Mouse (Mus musculus) hindlimb bud, embryonic 11.5 days (tissue): Measurements from ENCODE around the gene Plxna2.

Experiments
- DNase-seq: peaks from one replicate; pipeline ENCODE4 v3.0.0-alpha.2; 2012; ENCODE audit warnings: low read depth, low spot score; ENCODE audit errors: extremely low spot score

The Plxna2 gene

GRCm38 (mm10) chr1:194658459-194659160, 40.6 kb downstream of the Plxna2 start:
- DNase-seq = no peak

- no peak for DNase-seq
Measured at GRCm38 (mm10) chr1:194660426-194661119, 42.6 kb downstream of the Plxna2 start.

- no peak for DNase-seq
Measured at GRCm38 (mm10) chr1:194663021-194663420, 45.0 kb downstream of the Plxna2 start.

- DNase-seq = no peak
Measured at GRCm38 (mm10) chr1:194665715-194666114, 47.7 kb downstream of the Plxna2 start.

- no peak for DNase-seq
Measured at GRCm38 (mm10) chr1:194671783-194672524, 53.9 kb downstream of the Plxna2 start.

GRCm38 (mm10) chr1:194672525-194672894, 54.5 kb downstream of the Plxna2 start:
- DNase-seq = no peak

GRCm38 (mm10) chr1:194673229-194673628, 55.2 kb downstream of the Plxna2 start:
- no peak for DNase-seq

GRCm38 (mm10) chr1:194675106-194675890, 57.3 kb downstream of the Plxna2 start:
- no peak for DNase-seq

- DNase-seq = no peak
Measured at GRCm38 (mm10) chr1:194675891-194676200, 57.8 kb downstream of the Plxna2 start.

GRCm38 (mm10) chr1:194677878-194678277, 59.9 kb downstream of the Plxna2 start:
- no peak for DNase-seq

- DNase-seq = no peak
Measured at GRCm38 (mm10) chr1:194679147-194679546, 61.1 kb downstream of the Plxna2 start.

- no peak for DNase-seq
Measured at GRCm38 (mm10) chr1:194680136-194680535, 62.1 kb downstream of the Plxna2 start.

- DNase-seq = no peak
Measured at GRCm38 (mm10) chr1:194682021-194682420, 64.0 kb downstream of the Plxna2 start.

- no peak for DNase-seq
Measured at GRCm38 (mm10) chr1:194683132-194683531, 65.1 kb downstream of the Plxna2 start.

GRCm38 (mm10) chr1:194685896-194686295, 67.9 kb downstream of the Plxna2 start:
- no peak for DNase-seq

GRCm38 (mm10) chr1:194687746-194688145, 69.7 kb downstream of the Plxna2 start:
- DNase-seq = no peak

GRCm38 (mm10) chr1:194688161-194688560, 70.1 kb downstream of the Plxna2 start:
- DNase-seq = no peak

GRCm38 (mm10) chr1:194693063-194693462, 75.0 kb downstream of the Plxna2 start:
- DNase-seq = no peak

- DNase-seq = no peak
Measured at GRCm38 (mm10) chr1:194693488-194693887, 75.5 kb downstream of the Plxna2 start.

GRCm38 (mm10) chr1:194694805-194695204, 76.8 kb downstream of the Plxna2 start:
- no peak for DNase-seq

- DNase-seq = no peak
Measured at GRCm38 (mm10) chr1:194697439-194697838, 79.4 kb downstream of the Plxna2 start.
